Mouse (Mus musculus) heart, embryonic 11.5 days (tissue): ENCODE results near the gene Gm9945. TPM values are rescaled to one million over a fixed set of nuclear protein-coding genes. Genes with fewer than 3 reads are reported as not detected.

ENCODE experiments used
- ATAC-seq: fragments of 200-750 bp; cut with Nextera tagmentation; replicated peaks from 2 replicates; pipeline ENCODE4 v1.8.0; 2017; ENCODE audit warnings: moderate library complexity; ENCODE audit not compliant: insufficient number of reproducible peaks, low FRiP score, low TSS enrichment
- H3K27ac ChIP-seq: fragments of 300-500 bp; sonication (generic); 2 replicates; pipeline ENCODE4 v1.5.1; 2014; ENCODE audit warnings: mild to moderate bottlenecking, low read depth, low read length
- H3K27me3 ChIP-seq: fragments of 300-500 bp; sonication (generic); 2 replicates; pipeline ENCODE4 v1.6.1; 2014; ENCODE audit warnings: mild to moderate bottlenecking, low read length, mixed read lengths; ENCODE audit not compliant: control insufficient read depth, insufficient read depth
- H3K36me3 ChIP-seq: fragments of 300-500 bp; sonication (generic); 2 replicates; pipeline ENCODE4 v1.6.1; 2014; ENCODE audit warnings: mild to moderate bottlenecking, low read length, moderate library complexity, mixed read lengths; ENCODE audit not compliant: control insufficient read depth, insufficient read depth
- H3K4me1 ChIP-seq: fragments of 300-500 bp; sonication (generic); 2 replicates; pipeline ENCODE4 v1.6.1; 2014; ENCODE audit warnings: low read length; ENCODE audit not compliant: control insufficient read depth, insufficient read depth
- H3K4me2 ChIP-seq: fragments of 300-500 bp; sonication (generic); 2 replicates; pipeline ENCODE4 v1.6.1; 2014; ENCODE audit warnings: mild to moderate bottlenecking, moderate library complexity
- H3K4me3 ChIP-seq: fragments of 300-500 bp; sonication (generic); 2 replicates; pipeline ENCODE4 v1.5.1; 2014; ENCODE audit warnings: low read depth, low read length
- H3K9ac ChIP-seq: fragments of 300-500 bp; sonication (generic); 2 replicates; pipeline ENCODE4 v1.6.1; 2014; ENCODE audit warnings: mild to moderate bottlenecking, low read depth, low read length, moderate library complexity
- H3K9me3 ChIP-seq: fragments of 300-500 bp; sonication (generic); replicated peaks from 2 replicates; pipeline ENCODE4 v1.6.1; 2016; ENCODE audit warnings: low read length; ENCODE audit not compliant: control insufficient read depth
- WGBS: fragments of 180-500 bp; shearing (Covaris S2); extraction: QIAGEN DNeasy Blood & Tissue Kit; methylation state at CpG from one replicate; pipeline ENCODE4 v1.1.7; 2014; ENCODE audit not compliant: insufficient replicate concordance; 5-methylcytosine and 5-hydroxymethylcytosine counted together
- polyA plus RNA-seq: library from polyadenylated mRNA; unstranded; fragments of >200 nt; fragmentation: Nextera tagmentation; extraction: Ambion mirVana; gene quantifications from 2 replicates; pipeline ENCODE4 v1.2.1, GENCODE M21; 2014

Gm9945 gene
- polyA plus RNA-seq, 1 experiment from 2014 or later = 0.29 TPM

DNA sequence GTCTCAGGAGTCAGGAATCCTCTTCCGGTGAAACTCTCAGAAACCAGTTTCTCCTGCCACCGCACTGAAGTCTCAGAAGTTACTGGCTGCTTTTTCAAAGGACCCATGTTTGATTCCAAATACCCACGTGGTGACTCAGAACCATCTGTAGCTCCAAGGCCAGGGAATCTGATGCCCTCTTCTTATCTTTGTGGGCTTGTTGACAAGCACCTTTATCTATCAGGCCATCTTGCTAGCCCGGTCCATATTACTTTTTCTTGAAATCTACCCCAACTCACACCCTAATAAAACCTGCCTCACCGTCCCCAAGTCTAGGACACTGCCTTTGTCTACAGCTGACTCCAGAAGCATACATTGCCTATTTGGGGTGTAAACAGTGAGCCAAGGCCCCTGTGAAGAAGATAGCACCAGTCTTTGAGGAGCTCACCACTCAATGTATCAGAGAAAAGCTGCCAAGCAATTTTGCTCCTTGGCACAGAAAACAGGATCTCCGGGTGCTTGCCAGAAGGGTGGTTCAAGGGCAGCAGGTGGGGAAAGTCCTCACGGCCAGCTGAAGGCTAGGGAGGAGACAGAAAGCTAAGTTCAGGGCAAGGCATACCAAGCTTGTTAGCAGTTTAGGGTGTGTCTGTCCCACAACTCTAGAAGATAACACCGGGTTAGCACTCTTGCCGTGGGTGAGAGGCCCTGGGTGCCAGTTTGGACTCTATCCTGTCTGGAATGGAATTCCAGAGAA lies 3.4 kb downstream of the Gm9945 start:
- H3K9me3 ChIP-seq = no peaks in the 10 kb centered on the region
- H3K27me3 ChIP-seq = peaks cover 38% of the 10 kb centered on the region
- no peak overlapping the region for H3K4me3 ChIP-seq
- 0 out of 2 replicates have a peak overlapping the region, but pooled peaks have one; percentile 1 for H3K27ac ChIP-seq
- WGBS = 52% methylated on average over 9 of the region's 9 CpGs
- H3K9ac ChIP-seq = no peak overlapping the region
- ATAC-seq = no peak
- H3K36me3 ChIP-seq = no peaks in the 10 kb centered on the region
- H3K4me2 ChIP-seq = no peak overlapping the region
- peaks cover 22% of the 10 kb centered on the region for H3K4me1 ChIP-seq

DNA sequence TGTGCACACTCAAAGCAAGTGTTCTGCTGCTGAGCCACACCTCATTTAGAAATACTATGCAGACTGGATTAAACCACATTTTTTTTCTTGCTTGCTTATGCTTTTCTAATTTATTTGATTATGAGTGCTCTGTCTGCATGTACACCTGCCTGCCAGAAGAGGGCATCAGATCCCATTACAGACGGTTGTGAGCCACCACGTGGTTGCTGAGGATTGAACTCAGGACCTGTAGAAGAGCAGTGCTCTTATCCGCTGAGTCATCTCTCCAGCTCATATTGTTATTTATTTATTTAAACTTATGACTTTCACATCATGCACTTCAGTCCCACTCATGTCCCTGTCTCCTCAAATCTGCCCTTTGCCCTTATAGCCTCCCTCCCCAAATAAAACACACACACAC lies 5.8 kb downstream of the Gm9945 start:
- no peak overlapping the region for H3K27ac ChIP-seq
- peaks cover 9% of the 10 kb centered on the region for H3K4me1 ChIP-seq
- H3K27me3 ChIP-seq = peaks cover 16% of the 10 kb centered on the region
- no peak overlapping the region for H3K4me3 ChIP-seq
- no peak overlapping the region for H3K9ac ChIP-seq
- H3K36me3 ChIP-seq = no peaks in the 10 kb centered on the region
- H3K4me2 ChIP-seq = no peak overlapping the region
- ATAC-seq = no peak
- H3K9me3 ChIP-seq = no peaks in the 10 kb centered on the region
- WGBS = 39% methylated on average over 3 of the region's 3 CpGs

DNA sequence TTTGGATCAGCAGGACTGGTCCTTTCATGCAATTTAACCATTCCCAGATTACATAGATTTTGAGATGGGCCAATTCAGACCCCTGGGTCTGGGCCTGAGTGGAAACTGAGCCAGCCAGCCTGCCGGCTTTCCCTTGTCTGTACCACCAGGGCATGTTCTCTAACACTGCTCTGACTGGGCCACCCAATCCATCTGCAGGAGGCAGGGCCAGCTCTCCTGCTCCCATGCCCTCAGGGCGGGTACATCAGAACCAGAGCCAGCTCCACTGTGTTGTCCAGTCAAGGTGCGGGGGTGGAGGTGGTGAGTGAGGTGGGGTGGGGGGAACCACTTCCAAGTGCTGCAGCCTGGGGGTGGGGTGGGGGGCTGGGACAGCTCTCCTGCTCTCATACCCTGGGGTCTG lies 6.4 kb downstream of the Gm9945 start:
- no peak overlapping the region for H3K4me3 ChIP-seq
- H3K9me3 ChIP-seq = no peaks in the 10 kb centered on the region
- no peaks in the 10 kb centered on the region for H3K36me3 ChIP-seq
- 57% methylated on average over 3 of the region's 3 CpGs for WGBS
- peaks cover 16% of the 10 kb centered on the region for H3K27me3 ChIP-seq
- peaks cover 9% of the 10 kb centered on the region for H3K4me1 ChIP-seq
- ATAC-seq = no peak
- H3K27ac ChIP-seq = no peak overlapping the region
- no peak overlapping the region for H3K4me2 ChIP-seq
- no peak overlapping the region for H3K9ac ChIP-seq

DNA sequence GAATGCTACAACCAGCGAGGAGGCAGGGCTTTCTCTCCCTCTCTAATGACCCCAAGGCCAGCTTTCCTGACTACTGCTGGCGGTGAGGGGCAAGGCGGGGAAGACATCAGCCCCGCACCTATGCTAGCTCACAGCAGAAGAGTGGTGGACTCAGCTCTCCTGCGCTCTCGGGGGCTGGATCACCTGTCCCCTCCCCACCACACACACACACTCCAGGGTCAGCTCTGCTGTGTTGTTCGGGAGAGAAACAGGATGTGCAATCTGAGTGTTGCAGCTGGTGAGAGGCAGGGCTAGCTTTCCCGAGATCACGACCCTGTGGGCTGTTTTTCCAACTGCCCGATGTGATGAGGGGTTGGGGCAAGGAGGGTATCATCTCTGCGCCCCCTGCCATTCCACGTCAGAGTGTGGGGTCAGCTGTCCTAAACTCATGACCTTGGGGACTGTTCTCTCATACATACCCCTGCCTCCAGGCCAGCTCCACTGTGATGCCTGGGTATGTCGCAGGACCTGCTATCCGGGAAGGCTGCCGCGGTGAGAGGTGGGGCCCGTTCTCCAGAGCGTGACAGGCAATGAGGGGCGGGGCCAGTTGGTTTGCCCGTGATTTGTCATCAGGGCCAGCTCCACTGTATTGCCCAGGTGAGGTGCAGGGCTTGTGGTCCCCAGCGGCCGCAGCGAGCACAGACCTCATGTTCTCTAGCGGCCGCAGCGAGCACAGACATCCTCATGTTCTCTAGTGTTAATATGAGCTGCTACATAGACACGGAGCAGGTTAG lies 7.0 kb downstream of the Gm9945 start:
- WGBS = 9% methylated on average over 27 of the region's 27 CpGs
- Histone ChIP-seq H3K9me3 (no peaks in the 10 kb centered on the region), H3K4me3 (peak overlapping the region; percentile 22), H3K36me3 (no peaks in the 10 kb centered on the region), H3K4me1 (peaks cover 15% of the 10 kb centered on the region), H3K27me3 (peaks cover 14% of the 10 kb centered on the region), H3K27ac (no peak overlapping the region), H3K4me2 (peak overlapping the region; percentile 66), H3K9ac (peak overlapping the region; percentile 56; the same call in 1 of the 2 replicates)
- ATAC-seq = no peak

DNA sequence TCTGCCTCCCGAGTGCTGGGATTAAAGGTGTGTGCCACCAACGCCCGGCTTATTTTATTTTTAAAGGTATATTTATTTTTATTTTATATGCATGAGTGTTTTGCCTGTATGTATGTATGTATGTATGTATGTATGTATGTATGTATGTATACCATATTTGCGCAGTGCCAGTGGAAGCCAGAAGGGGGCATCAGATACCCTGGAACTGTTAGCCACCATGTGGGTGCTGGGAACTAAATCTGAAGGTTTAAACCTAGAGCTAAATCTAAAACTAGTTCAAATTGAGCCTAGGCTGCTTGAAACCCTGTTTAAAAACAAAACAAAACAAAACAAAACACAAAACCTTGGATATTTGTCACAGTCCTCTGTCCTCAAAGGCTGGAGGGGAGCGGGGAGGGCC lies 9.0 kb downstream of the Gm9945 start:
- Histone ChIP-seq H3K36me3 (no peaks in the 10 kb centered on the region), H3K9me3 (no peaks in the 10 kb centered on the region), H3K27ac (no peak overlapping the region), H3K9ac (no peak overlapping the region), H3K4me3 (no peak overlapping the region), H3K4me2 (no peak overlapping the region), H3K27me3 (peaks cover 14% of the 10 kb centered on the region), H3K4me1 (peaks cover 21% of the 10 kb centered on the region)
- 95% methylated on average over 5 of the region's 5 CpGs for WGBS
- ATAC-seq = no peak

DNA sequence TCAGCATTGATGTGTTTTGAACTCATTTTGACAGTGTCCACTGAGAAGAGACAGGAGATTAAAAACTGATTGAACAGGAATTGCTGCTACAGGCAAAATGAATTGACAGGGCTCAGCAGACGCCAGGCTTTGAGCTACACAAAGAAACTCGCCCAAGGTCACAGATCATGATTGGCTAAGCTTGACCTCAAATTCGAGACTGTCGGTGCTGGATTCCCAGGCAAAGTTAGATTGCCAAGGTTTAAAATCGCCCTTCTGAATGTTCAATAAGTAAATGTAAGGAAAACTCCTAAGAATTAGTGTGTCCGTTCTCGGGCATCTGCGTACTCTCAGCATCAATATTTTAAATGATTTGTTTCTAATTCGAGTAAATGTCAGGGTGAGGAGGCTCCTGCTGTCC lies 9.5 kb downstream of the Gm9945 start:
- H3K9me3 ChIP-seq = no peaks in the 10 kb centered on the region
- H3K4me2 ChIP-seq = no peak overlapping the region
- no peaks in the 10 kb centered on the region for H3K36me3 ChIP-seq
- peaks cover 14% of the 10 kb centered on the region for H3K27me3 ChIP-seq
- no peak for ATAC-seq
- H3K4me1 ChIP-seq = peaks cover 21% of the 10 kb centered on the region
- H3K9ac ChIP-seq = no peak overlapping the region
- H3K4me3 ChIP-seq = no peak overlapping the region
- 84% methylated on average over 9 of the region's 9 CpGs for WGBS
- no peak overlapping the region for H3K27ac ChIP-seq

DNA sequence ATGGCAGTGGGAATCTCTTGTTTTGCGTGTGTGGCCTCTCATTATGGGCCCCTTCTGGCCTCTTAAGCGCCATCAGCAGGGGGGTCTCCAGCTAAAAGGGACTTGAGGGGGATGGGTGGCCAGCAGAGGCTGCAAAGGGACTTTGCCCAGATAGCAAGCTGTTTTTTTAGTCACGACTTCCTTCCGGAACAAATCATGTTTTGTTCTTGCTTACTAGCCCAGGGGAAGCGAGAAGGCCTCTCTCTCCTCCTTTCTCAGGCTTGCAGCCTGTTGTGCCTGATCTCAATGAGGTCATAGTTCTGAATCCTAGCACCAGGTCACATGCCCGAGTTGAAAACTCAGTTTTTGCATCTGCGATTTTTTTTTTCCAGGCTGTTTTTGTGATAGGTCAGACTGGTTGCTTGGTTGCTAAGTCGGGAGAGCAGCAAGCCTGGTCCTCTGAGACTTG lies 12.0 kb downstream of the Gm9945 start:
- 21% methylated on average over 8 of the region's 8 CpGs for WGBS

DNA sequence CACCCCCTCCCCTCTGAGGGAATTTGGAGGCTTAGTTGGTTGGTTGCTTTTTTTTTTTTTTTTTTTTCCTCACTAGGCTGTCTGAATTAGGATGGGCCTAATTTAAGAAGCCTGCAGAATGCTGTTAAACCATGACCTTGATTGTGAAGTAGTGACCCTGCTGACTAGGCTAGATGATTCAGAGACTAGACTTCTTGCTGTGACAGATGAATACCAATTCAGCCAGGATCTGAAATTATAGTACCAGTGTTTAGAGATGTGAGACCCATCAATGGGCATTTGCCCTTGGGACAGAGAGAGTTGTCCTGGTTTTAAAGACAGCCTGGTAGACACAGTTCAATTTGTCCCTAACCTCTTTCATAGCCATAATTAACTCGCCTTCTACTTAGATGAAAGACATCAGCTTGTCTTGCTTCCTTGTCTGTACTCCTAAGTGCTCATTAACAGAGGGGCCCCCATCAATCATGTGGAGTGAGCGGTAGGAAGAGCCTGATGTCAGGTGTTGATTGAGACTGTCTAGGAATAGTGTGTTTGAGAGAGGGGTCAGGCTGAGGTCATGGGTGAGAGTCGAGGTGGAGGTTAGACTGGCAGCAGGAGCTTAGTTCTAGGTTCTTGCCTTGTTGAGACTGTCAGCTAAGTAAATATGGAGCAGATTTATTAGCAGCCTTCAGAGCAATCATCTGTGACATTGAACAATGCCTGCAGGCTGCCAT lies 13.4 kb downstream of the Gm9945 start:
- no peaks in the 10 kb centered on the region for H3K27me3 ChIP-seq
- no peaks in the 10 kb centered on the region for H3K9me3 ChIP-seq
- H3K4me3 ChIP-seq = no peak overlapping the region
- 28% methylated on average over 3 of the region's 3 CpGs for WGBS
- H3K27ac ChIP-seq = 0 out of 2 replicates have a peak overlapping the region, but pooled peaks have one; percentile 41
- no peak for ATAC-seq
- no peaks in the 10 kb centered on the region for H3K36me3 ChIP-seq
- peaks cover 12% of the 10 kb centered on the region for H3K4me1 ChIP-seq
- no peak overlapping the region for H3K4me2 ChIP-seq
- H3K9ac ChIP-seq = no peak overlapping the region

More for the DNA sequence above, 12.0 kb downstream of the Gm9945 start:
- 0 out of 2 replicates have a peak overlapping the region, but pooled peaks have one; percentile 2 for H3K9ac ChIP-seq
- H3K27me3 ChIP-seq = peaks cover 10% of the 10 kb centered on the region
- H3K36me3 ChIP-seq = no peaks in the 10 kb centered on the region
- peaks cover 17% of the 10 kb centered on the region for H3K4me1 ChIP-seq
- ATAC-seq = no peak
- no peak overlapping the region for H3K4me2 ChIP-seq
- H3K9me3 ChIP-seq = no peaks in the 10 kb centered on the region
- no peak overlapping the region for H3K4me3 ChIP-seq
- 0 out of 2 replicates have a peak overlapping the region, but pooled peaks have one; percentile 15 for H3K27ac ChIP-seq
